Mouse (Mus musculus): ENCODE results near the gene B3galt5. TPM values are rescaled to one million over a fixed set of nuclear protein-coding genes. Genes with fewer than 3 reads are reported as not detected.

Gene B3galt5
- polyA plus RNA-seq (2017; shearing (Covaris generic)) = under 1 TPM; 0.12 to 0.86 TPM

GRCm38 (mm10) chr16:96235366-96235970, at the start of gene B3galt5:
Gene B3galt5, plus strand, starts transcription at chr16:96235801.

GRCm38 (mm10) chr16:96191531-96192506, 43.8 kb upstream of the B3galt5 start, which contains the start of gene Lca5l:
Gene Lca5l, minus strand, starts transcription at chr16:96192271.

GRCm38 (mm10) chr16:96199913-96200701, 35.5 kb upstream of the B3galt5 start, which contains the start of gene Sh3bgr:
Gene Sh3bgr, plus strand, starts transcription at chr16:96200450.

Other genes with a start within 250 kb of the B3galt5 start
- 10 to 100 TPM; 51.2 to 64.7 TPM for gene Psmg1, start 244.8 kb upstream of the B3galt5 start, polyA plus RNA-seq (2017; shearing (Covaris generic))
- 10 to 100 TPM; 50.4 to 64.0 TPM for gene Brwd1, start 153.3 kb upstream of the B3galt5 start, polyA plus RNA-seq (2017; shearing (Covaris generic))
- gene Hmgn1, start 108.1 kb upstream of the B3galt5 start, polyA plus RNA-seq (2017; shearing (Covaris generic)) = 100 to 1,000 TPM in 1 of 2 experiments, 10 to 100 TPM in 1; 84.8 to 171 TPM
- 1 to 10 TPM; 4.9 to 7.8 TPM for gene Wrb, start 90.4 kb upstream of the B3galt5 start, polyA plus RNA-seq (2017; shearing (Covaris generic))
- gene Lca5l, start 43.5 kb upstream of the B3galt5 start, polyA plus RNA-seq (2017; shearing (Covaris generic)) = under 1 TPM; 0.11 to 0.48 TPM
- under 1 TPM in 1 of 2 experiments, not detected in 1; 0.17 TPM for gene Sh3bgr, start 35.4 kb upstream of the B3galt5 start, polyA plus RNA-seq (2017; shearing (Covaris generic))
- not detected for gene Itgb2l, start 207.8 kb downstream of the B3galt5 start, polyA plus RNA-seq (2017; shearing (Covaris generic))
- gene Pcp4, start 231.8 kb downstream of the B3galt5 start, polyA plus RNA-seq (2017; shearing (Covaris generic)) = under 1 TPM in 1 of 2 experiments, not detected in 1; 0.50 TPM

Data from activated CD4-positive, CD25-positive, alpha-beta regulatory T cell (primary cell).